Mouse (Mus musculus): ENCODE data around the gene Enpp6. TPM values are rescaled to one million over a fixed set of nuclear protein-coding genes. Genes with fewer than 3 reads are reported as not detected.

Enpp6 gene
- polyA plus RNA-seq (2015; fragmentation: Nextera tagmentation; extraction: Ambion mirVana) = 0.20 and 0.37 TPM in 2 replicates

- no peak for TF ChIP-seq CTCF (IDR thresholded peaks at IDR 0.05; ENCODE audit: low read depth)
Measured at GRCm38 (mm10) chr8:46986386-46987140, at the start of gene Enpp6. Gene Enpp6 (plus strand): TSS chr8:46986887.

GRCm38 (mm10) chr8:46938218-46938617 lies 48.5 kb upstream of the Enpp6 start:
- no peak for TF ChIP-seq CTCF (IDR thresholded peaks at IDR 0.05; ENCODE audit: low read depth)
- Histone ChIP-seq H3K4me2 (replicated peaks; ENCODE audit: low read depth) (no peak overlapping the region), H3K9me3 (ENCODE audit: control insufficient read depth) (no peaks in the 10 kb centered on the region), H3K9ac (ENCODE audit: low read depth, low read length) (no peak overlapping the region), H3K36me3 (ENCODE audit: control insufficient read depth, insufficient read depth) (no peaks in the 10 kb centered on the region), H3K4me3 (ENCODE audit: low read depth, low read length) (no peak overlapping the region), H3K27me3 (replicated peaks; ENCODE audit: control insufficient read depth, insufficient read depth, low read length) (no peaks in the 10 kb centered on the region), H3K27ac (ENCODE audit: low read depth, low read length) (no peak overlapping the region), H3K4me1 (replicated peaks; ENCODE audit: control insufficient read depth, insufficient read depth, low read length) (no peaks in the 10 kb centered on the region)
- 81% methylated on average over 4 of the region's 4 CpGs for WGBS
- no peak for ATAC-seq

More at GRCm38 (mm10) chr8:46986386-46987140, at the start of gene Enpp6:
- no peak for ATAC-seq
- Histone ChIP-seq H3K27ac (ENCODE audit: low read depth, low read length) (no peak within 1 kb of the TSS), H3K27me3 (replicated peaks; ENCODE audit: control insufficient read depth, insufficient read depth, low read length) (no peaks in the 10 kb centered on the region), H3K36me3 (ENCODE audit: control insufficient read depth, insufficient read depth) (no peaks in the 10 kb centered on the region), H3K4me2 (replicated peaks; ENCODE audit: low read depth) (no peak within 1 kb of the TSS), H3K9ac (ENCODE audit: low read depth, low read length) (no peak within 1 kb of the TSS), H3K4me1 (replicated peaks; ENCODE audit: control insufficient read depth, insufficient read depth, low read length) (no peaks in the 10 kb centered on the region), H3K4me3 (ENCODE audit: low read depth, low read length) (no peak within 1 kb of the TSS), H3K9me3 (ENCODE audit: control insufficient read depth) (no peaks in the 10 kb centered on the region)
- 80% methylated on average over 8 of the region's 8 CpGs for WGBS

GRCm38 (mm10) chr8:46941295-46941694 lies 45.4 kb upstream of the Enpp6 start:
- 59% methylated on average over 11 of the region's 11 CpGs for WGBS
- no peak for TF ChIP-seq CTCF (IDR thresholded peaks at IDR 0.05; ENCODE audit: low read depth)
- H3K4me3 ChIP-seq (ENCODE audit: low read depth, low read length) = no peak overlapping the region
- no peak overlapping the region for H3K27ac ChIP-seq (ENCODE audit: low read depth, low read length)
- H3K4me1 ChIP-seq (replicated peaks; ENCODE audit: control insufficient read depth, insufficient read depth, low read length) = no peaks in the 10 kb centered on the region
- H3K27me3 ChIP-seq (replicated peaks; ENCODE audit: control insufficient read depth, insufficient read depth, low read length) = no peaks in the 10 kb centered on the region
- peak; percentile 38; the same call in 1 of the 2 replicates for ATAC-seq
- no peak overlapping the region for H3K9ac ChIP-seq (ENCODE audit: low read depth, low read length)
- H3K4me2 ChIP-seq (replicated peaks; ENCODE audit: low read depth) = no peak overlapping the region
- no peaks in the 10 kb centered on the region for H3K9me3 ChIP-seq (ENCODE audit: control insufficient read depth)
- no peaks in the 10 kb centered on the region for H3K36me3 ChIP-seq (ENCODE audit: control insufficient read depth, insufficient read depth)

GRCm38 (mm10) chr8:46941731-46942650 lies 44.7 kb upstream of the Enpp6 start:
- H3K9ac ChIP-seq (ENCODE audit: low read depth, low read length) = no peak overlapping the region
- H3K9me3 ChIP-seq (ENCODE audit: control insufficient read depth) = no peaks in the 10 kb centered on the region
- no peak overlapping the region for H3K4me3 ChIP-seq (ENCODE audit: low read depth, low read length)
- TF ChIP-seq CTCF (IDR thresholded peaks at IDR 0.05; ENCODE audit: low read depth) = no peak
- no peak overlapping the region for H3K4me2 ChIP-seq (replicated peaks; ENCODE audit: low read depth)
- no peaks in the 10 kb centered on the region for H3K27me3 ChIP-seq (replicated peaks; ENCODE audit: control insufficient read depth, insufficient read depth, low read length)
- ATAC-seq = no peak
- WGBS = 65% methylated on average over 15 of the region's 15 CpGs
- H3K4me1 ChIP-seq (replicated peaks; ENCODE audit: control insufficient read depth, insufficient read depth, low read length) = no peaks in the 10 kb centered on the region
- no peak overlapping the region for H3K27ac ChIP-seq (ENCODE audit: low read depth, low read length)
- H3K36me3 ChIP-seq (ENCODE audit: control insufficient read depth, insufficient read depth) = no peaks in the 10 kb centered on the region

- H3K9me3 ChIP-seq (ENCODE audit: control insufficient read depth) = no peaks in the 10 kb centered on the region
- no peaks in the 10 kb centered on the region for H3K27me3 ChIP-seq (replicated peaks; ENCODE audit: control insufficient read depth, insufficient read depth, low read length)
- no peak overlapping the region for H3K4me3 ChIP-seq (ENCODE audit: low read depth, low read length)
- TF ChIP-seq CTCF (IDR thresholded peaks at IDR 0.05; ENCODE audit: low read depth) = no peak
- no peak overlapping the region for H3K4me2 ChIP-seq (replicated peaks; ENCODE audit: low read depth)
- H3K36me3 ChIP-seq (ENCODE audit: control insufficient read depth, insufficient read depth) = no peaks in the 10 kb centered on the region
- ATAC-seq = no peak
- WGBS = 89% methylated on average over 11 of the region's 11 CpGs
- no peak overlapping the region for H3K9ac ChIP-seq (ENCODE audit: low read depth, low read length)
- H3K4me1 ChIP-seq (replicated peaks; ENCODE audit: control insufficient read depth, insufficient read depth, low read length) = no peaks in the 10 kb centered on the region
- no peak overlapping the region for H3K27ac ChIP-seq (ENCODE audit: low read depth, low read length)
Measured at GRCm38 (mm10) chr8:46942651-46943024, 44.0 kb upstream of the Enpp6 start.

GRCm38 (mm10) chr8:46943337-46943736 lies 43.4 kb upstream of the Enpp6 start:
- Histone ChIP-seq H3K27ac (ENCODE audit: low read depth, low read length) (no peak overlapping the region), H3K9me3 (ENCODE audit: control insufficient read depth) (no peaks in the 10 kb centered on the region), H3K4me1 (replicated peaks; ENCODE audit: control insufficient read depth, insufficient read depth, low read length) (no peaks in the 10 kb centered on the region), H3K4me2 (replicated peaks; ENCODE audit: low read depth) (no peak overlapping the region), H3K27me3 (replicated peaks; ENCODE audit: control insufficient read depth, insufficient read depth, low read length) (no peaks in the 10 kb centered on the region), H3K4me3 (ENCODE audit: low read depth, low read length) (no peak overlapping the region), H3K36me3 (ENCODE audit: control insufficient read depth, insufficient read depth) (no peaks in the 10 kb centered on the region), H3K9ac (ENCODE audit: low read depth, low read length) (no peak overlapping the region)
- no peak for TF ChIP-seq CTCF (IDR thresholded peaks at IDR 0.05; ENCODE audit: low read depth)
- 90% methylated on average over 4 of the region's 4 CpGs for WGBS
- no peak for ATAC-seq
